In genomic region chr3:138875282-138875681, GRCm38 (mm10) we compare ENCODE assay signal across 19 mouse cellular contexts.
DNase-seq lines count a peak whose midpoint lies in the region; ATAC-seq lines count a peak whose summit lies in the region.
"Had no signal": no experiment of that assay in that cellular context is flagged by ENCODE, and none has a peak within 500 bp of the region (broad histone marks: within the 10 kb centered on the region; RNA-seq: fewer than 3 reads in every experiment).

No protein-coding gene starts in this region.

- H3K9me3 ChIP-seq in heart, embryonic 12.5 days (replicated peaks) = 0 out of 2 replicates have a peak, but pooled peaks cover 5% of the 10 kb centered on the region
- H3K9me3 ChIP-seq: limb, embryonic 10.5 days; liver, embryonic 15.5 days; midbrain, embryonic 15.5 days; neural tube, embryonic 12.5 days had no signal

- no peak for ATAC-seq in heart, embryonic 12.5 days (ENCODE audit: insufficient number of reproducible peaks, low FRiP score)
- ATAC-seq: intestine, postnatal 0 days; midbrain, embryonic 15.5 days had no signal

- intact Hi-C loops in left cerebral cortex, postnatal 4 days (cut with DNase I) = no loop called here

- H3K4me3 ChIP-seq in heart, embryonic 12.5 days = no peak overlapping the region
- H3K4me3 ChIP-seq: heart, adult 2 months; limb, embryonic 10.5 days; liver, embryonic 15.5 days; midbrain, embryonic 15.5 days; neural tube, embryonic 12.5 days had no signal

- no peaks in the 10 kb centered on the region for H3K36me3 ChIP-seq in heart, embryonic 12.5 days
- H3K36me3 ChIP-seq: liver, embryonic 15.5 days; midbrain, embryonic 15.5 days had no signal

- no peak overlapping the region for H3K4me2 ChIP-seq in heart, embryonic 12.5 days
- H3K4me2 ChIP-seq: liver, embryonic 15.5 days; midbrain, embryonic 15.5 days; neural tube, embryonic 12.5 days had no signal

- no peak overlapping the region for H3K9ac ChIP-seq in heart, embryonic 12.5 days
- H3K9ac ChIP-seq: liver, embryonic 15.5 days; midbrain, embryonic 15.5 days; neural tube, embryonic 12.5 days had no signal

- no peaks in the 10 kb centered on the region for H3K4me1 ChIP-seq in heart, embryonic 12.5 days (replicated peaks)
- H3K4me1 ChIP-seq: liver, embryonic 15.5 days; midbrain, embryonic 15.5 days had no signal

- H3K27me3 ChIP-seq in heart, embryonic 12.5 days (replicated peaks) = no peaks in the 10 kb centered on the region
- H3K27me3 ChIP-seq: liver, embryonic 15.5 days; midbrain, embryonic 15.5 days; neural tube, embryonic 12.5 days had no signal

- WGBS in heart, embryonic 12.5 days = 85% methylated on average over 7 of the region's 7 CpGs

- peak; percentile 70 to 80 for DNase-seq in cerebellum, postnatal 10 days
- no peak for DNase-seq in cerebellum, adult 11-12 months
- DNase-seq in heart, adult 11 months = peak; percentile 86
- DNase-seq in left cerebral cortex, postnatal 4 days = peak; percentile 50
- DNase-seq in left cerebral cortex, adult 9 months (ENCODE audit: low spot score in 2 of 2) = no peak
- DNase-seq: embryo, embryonic 11 days; gastrocnemius, postnatal 25 days; heart, adult 2 months; kidney, postnatal 25 days; liver; right cerebral cortex, postnatal 14 days had no signal

- no peak overlapping the region for H3K27ac ChIP-seq in heart, embryonic 12.5 days (ENCODE audit: poor library complexity, severe bottlenecking)
- H3K27ac ChIP-seq: heart, adult 2 months; liver, embryonic 15.5 days; macrophage; midbrain, embryonic 15.5 days; neural tube, embryonic 12.5 days; stomach, postnatal 0 days had no signal

Comparison
In these comparisons a context has a peak if more than half of its experiments do, and no peak if none do; other contexts are left out.
1. DNase-seq: peak in cerebellum, postnatal 10 days (2 of 2), heart, adult 11 months (single experiment) and left cerebral cortex, postnatal 4 days (single experiment); none in cerebellum, adult 11-12 months (single experiment) and left cerebral cortex, adult 9 months (0 of 2).